Mouse (Mus musculus) CH12.LX (cell line): ENCODE measurements at regions not wholly inside any gene's neighbourhood (a gene's known extent, or its start where the extent isn't known, plus 50 kb on each side); places are given as distances from the start of the nearest gene placed in this dataset.

Source experiments
- DNase-seq: peaks from one replicate; pipeline ENCODE4 v3.0.0-alpha.2; 2013; ENCODE audit errors: extremely low read depth
- H3K27ac ChIP-seq: 2 replicates; pipeline ENCODE4 v1.5.1; 2012; ENCODE audit warnings: low read depth, mild to moderate bottlenecking, control low read depth, moderate library complexity; ENCODE audit not compliant: insufficient read depth
- H3K27me3 ChIP-seq: replicated peaks from 2 replicates; pipeline ENCODE3; 2012; ENCODE audit warnings: inconsistent platforms
- H3K36me3 ChIP-seq, 2 experiments: replicated peaks in 1 of 2; 2 replicates each; pipeline versions ENCODE3 to v1.6.1; 2012; ENCODE audit warnings: inconsistent platforms in 1 of 2, low read length in 1 of 2, mild to moderate bottlenecking in 1 of 2, mixed read lengths in 1 of 2, moderate library complexity in 1 of 2; ENCODE audit not compliant: control insufficient read depth in 1 of 2, insufficient read depth in 1 of 2
- H3K4me1 ChIP-seq, 2 experiments: 2 replicates each; pipeline ENCODE4 v1.6.1; 2012; ENCODE audit warnings: inconsistent platforms in 1 of 2, moderate library complexity in 1 of 2; ENCODE audit not compliant: insufficient read depth in 2 of 2, control insufficient read depth in 1 of 2
- H3K4me2 ChIP-seq: 2 replicates; pipeline ENCODE4 v1.6.1; 2012; ENCODE audit warnings: low read depth, mild to moderate bottlenecking, control low read depth; ENCODE audit not compliant: poor library complexity, insufficient read depth, severe bottlenecking
- H3K4me3 ChIP-seq, 3 experiments: fragments of 150-350 bp in 1 of 3; sonication (generic) in 1 of 3; replicated peaks in 1 of 3; 2 replicates each; pipeline versions ENCODE3 to v1.5.1; 2011 to 2012; ENCODE audit warnings: low read depth in 2 of 3, low read length in 2 of 3, mild to moderate bottlenecking in 2 of 3, moderate library complexity in 2 of 3, control low read depth in 1 of 3, improper control_type of control experiment in 1 of 3, inconsistent platforms in 1 of 3, mixed read lengths in 1 of 3; ENCODE audit not compliant: poor library complexity in 1 of 3
- H3K79me2 ChIP-seq: replicated peaks from 2 replicates; pipeline ENCODE4 v1.6.1; 2012; ENCODE audit warnings: mild to moderate bottlenecking, moderate library complexity; ENCODE audit not compliant: control insufficient read depth, poor library complexity, insufficient read depth, severe bottlenecking; ENCODE audit errors: extremely low read depth
- H3K9ac ChIP-seq: 2 replicates; pipeline ENCODE4 v1.6.1; 2012; ENCODE audit warnings: low read depth, mild to moderate bottlenecking, control low read depth, moderate library complexity; ENCODE audit not compliant: insufficient read depth
- H3K9me3 ChIP-seq: replicated peaks from 2 replicates; pipeline ENCODE3; 2012; ENCODE audit warnings: low read length, inconsistent platforms, mixed read lengths
- CHD2 ChIP-seq: IDR thresholded peaks from 2 replicates; pipeline ENCODE4 v1.6.1; 2011; ENCODE audit warnings: low read length, improper control_type of control experiment
- CTCF ChIP-seq, 2 experiments: IDR thresholded peaks in 1 of 2; conservative IDR thresholded peaks in 1 of 2; 2 replicates each; pipeline ENCODE4 v1.5.1; 2011 to 2012; ENCODE audit warnings: low read depth in 2 of 2, low read length in 2 of 2, improper control_type of control experiment in 1 of 2, inconsistent platforms in 1 of 2, mild to moderate bottlenecking in 1 of 2, moderate library complexity in 1 of 2
- E2F4 ChIP-seq: IDR thresholded peaks from 2 replicates; pipeline ENCODE4 v1.6.1; 2011; ENCODE audit warnings: low read depth, low read length, improper control_type of control experiment; ENCODE audit not compliant: insufficient replicate concordance
- ELF1 ChIP-seq: IDR thresholded peaks from 2 replicates; pipeline ENCODE4 v1.6.1; 2014; ENCODE audit warnings: low read depth, mild to moderate bottlenecking, inconsistent platforms, low read length, improper control_type of control experiment
- GABPA ChIP-seq: IDR thresholded peaks from 2 replicates; pipeline ENCODE4 v1.6.1; 2012; ENCODE audit warnings: low read depth, low read length, improper control_type of control experiment, inconsistent platforms; ENCODE audit not compliant: insufficient replicate concordance
- HCFC1 ChIP-seq: IDR thresholded peaks from 2 replicates; pipeline ENCODE4 v1.6.1; 2012; ENCODE audit warnings: low read depth, mild to moderate bottlenecking, inconsistent platforms, low read length, improper control_type of control experiment
- IRF4 ChIP-seq: IDR thresholded peaks from 2 replicates; pipeline ENCODE4 v1.6.1; 2014; ENCODE audit warnings: low read depth, mild to moderate bottlenecking, inconsistent platforms, low read length, improper control_type of control experiment
- JUN ChIP-seq: IDR thresholded peaks from 2 replicates; pipeline ENCODE4 v1.6.1; 2011; ENCODE audit warnings: low read depth, mild to moderate bottlenecking, low read length, improper control_type of control experiment, moderate library complexity; ENCODE audit not compliant: insufficient read depth
- KAT2A ChIP-seq: IDR thresholded peaks from 2 replicates; pipeline ENCODE4 v1.6.1; 2012; ENCODE audit warnings: low read length, improper control_type of control experiment, inconsistent platforms; ENCODE audit not compliant: insufficient replicate concordance
- MAFK ChIP-seq: IDR thresholded peaks from 2 replicates; pipeline ENCODE4 v1.6.1; 2011; ENCODE audit warnings: low read length, improper control_type of control experiment; ENCODE audit not compliant: insufficient replicate concordance
- MAX ChIP-seq: IDR thresholded peaks from 2 replicates; pipeline ENCODE4 v1.6.1; 2011; ENCODE audit warnings: low read length, improper control_type of control experiment
- MEF2A ChIP-seq: IDR thresholded peaks from 2 replicates; pipeline ENCODE4 v1.6.1; 2014; ENCODE audit warnings: low read depth, mild to moderate bottlenecking, inconsistent platforms, low read length, improper control_type of control experiment, borderline replicate concordance
- MXI1 ChIP-seq: IDR thresholded peaks from 2 replicates; pipeline ENCODE4 v1.6.1; 2011; ENCODE audit warnings: mild to moderate bottlenecking, low read depth, low read length, improper control_type of control experiment
- MYC ChIP-seq: IDR thresholded peaks from 2 replicates; pipeline ENCODE4 v1.6.1; 2011; ENCODE audit warnings: low read depth, mild to moderate bottlenecking, improper control_type of control experiment, low read length
- NELFE ChIP-seq: IDR thresholded peaks from 2 replicates; pipeline ENCODE4 v1.6.1; 2011; ENCODE audit warnings: low read depth, low read length, improper control_type of control experiment
- PAX5 ChIP-seq: IDR thresholded peaks from 2 replicates; pipeline ENCODE4 v1.6.1; 2012; ENCODE audit warnings: low read length, inconsistent platforms, mixed read lengths
- POLR2AphosphoS2 ChIP-seq: IDR thresholded peaks from 2 replicates; pipeline ENCODE4 v1.6.1; 2011; ENCODE audit warnings: low read depth, low read length, improper control_type of control experiment
- RAD21 ChIP-seq: IDR thresholded peaks from 2 replicates; pipeline ENCODE4 v1.6.1; 2011; ENCODE audit warnings: low read depth, mild to moderate bottlenecking, low read length, improper control_type of control experiment, moderate library complexity
- RCOR1 ChIP-seq: conservative IDR thresholded peaks from 2 replicates; pipeline ENCODE4 v1.6.1; 2012; ENCODE audit warnings: low read depth, mild to moderate bottlenecking, inconsistent platforms, low read length, improper control_type of control experiment
- TCF12 ChIP-seq: IDR thresholded peaks from 2 replicates; pipeline ENCODE4 v1.6.1; 2014; ENCODE audit warnings: low read depth, mild to moderate bottlenecking, inconsistent platforms, low read length, improper control_type of control experiment
- UBTF ChIP-seq: IDR thresholded peaks from 2 replicates; pipeline ENCODE4 v1.6.1; 2012; ENCODE audit warnings: low read depth, mild to moderate bottlenecking, inconsistent platforms, low read length, improper control_type of control experiment, moderate library complexity
- USF2 ChIP-seq: conservative IDR thresholded peaks from 2 replicates; pipeline ENCODE4 v1.6.1; 2011; ENCODE audit warnings: low read depth, low read length, improper control_type of control experiment
- ZKSCAN1 ChIP-seq: IDR thresholded peaks from 2 replicates; pipeline ENCODE4 v1.6.1; 2012; ENCODE audit warnings: low read depth, inconsistent platforms, low read length, improper control_type of control experiment, borderline replicate concordance
- ZNF384 ChIP-seq: IDR thresholded peaks from 2 replicates; pipeline ENCODE4 v1.6.1; 2012; ENCODE audit warnings: low read depth, low read length, improper control_type of control experiment, inconsistent platforms
- dilution Hi-C: fragments of 300-500 bp; cut with MboI; formaldehyde crosslinking; loops from 2 replicates; pipeline ENCODE4 v1.14.3; 2020; ENCODE audit warnings: low sequenced_read_pairs; ENCODE audit not compliant: extremely low pct_unique_long_range_greater_than_20kb, extremely low pct_ligation_motif_present
- in situ Hi-C: fragments of 300-500 bp; cut with MboI; formaldehyde crosslinking; loops from 3 replicates; pipeline ENCODE4 v1.14.3; 2019; ENCODE audit warnings: low sequenced_read_pairs, low pct_ligation_motif_present, low pct_unique_long_range_greater_than_20kb, mixed read lengths

DNA sequence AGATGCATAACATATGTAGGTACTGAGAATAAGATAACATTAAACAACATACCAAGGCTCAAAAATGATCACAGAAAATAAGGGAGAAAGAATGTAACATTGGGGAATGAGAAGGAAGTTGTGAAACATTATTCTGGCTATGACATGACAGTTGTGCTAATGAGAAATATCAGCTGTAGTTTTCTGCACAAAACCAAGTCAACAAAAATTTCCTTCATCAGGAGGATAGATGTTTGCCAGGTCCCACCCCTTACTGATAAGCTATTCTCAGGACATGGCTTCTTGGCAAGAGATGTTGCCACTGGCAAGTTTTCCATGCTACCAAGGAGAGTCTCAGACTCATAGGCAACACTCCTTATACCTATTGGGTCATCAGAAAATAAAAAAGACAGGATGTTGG lies 701.3 kb downstream of the Pdha2 start:
- Histone ChIP-seq H3K36me3 (no peaks in the 10 kb centered on the region), H3K4me3 (no peak overlapping the region), H3K4me1 (no peaks in the 10 kb centered on the region), H3K27ac (no peak overlapping the region), H3K79me2 (no peaks in the 10 kb centered on the region), H3K9me3 (no peaks in the 10 kb centered on the region), H3K27me3 (no peaks in the 10 kb centered on the region), H3K4me2 (peak overlapping the region; percentile 64; the same call in 1 of the 2 replicates), H3K9ac (no peak overlapping the region)
- TF ChIP-seq MAFK: no peak
- no peak for TF ChIP-seq USF2
- no peak for TF ChIP-seq ELF1
- TF ChIP-seq TCF12: no peak
- TF ChIP-seq HCFC1: no peak
- no peak for TF ChIP-seq E2F4
- TF ChIP-seq MYC: no peak
- TF ChIP-seq JUN: no peak
- dilution Hi-C loops: no loop called here
- no peak for DNase-seq
- in situ Hi-C loops: no loop called here

DNA sequence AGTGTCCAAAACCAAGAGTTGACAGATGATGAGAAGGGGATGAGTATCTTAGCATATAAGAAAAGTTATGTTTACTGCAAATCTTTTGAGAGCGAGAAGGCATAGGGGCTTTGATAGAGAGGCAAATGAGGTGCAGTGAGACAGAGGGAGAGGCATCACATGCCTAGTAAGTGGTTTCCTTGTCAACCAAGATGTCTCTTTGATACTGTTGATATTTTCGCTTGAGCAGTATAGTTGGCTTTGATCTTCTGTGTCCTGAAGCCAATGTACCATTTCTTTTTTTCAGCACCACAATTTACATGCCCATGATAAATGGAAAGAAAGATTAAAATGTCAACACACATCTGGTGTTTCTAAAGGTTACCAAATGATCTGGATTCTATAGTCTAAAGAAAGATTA lies 702.1 kb downstream of the Pdha2 start:
- dilution Hi-C loops: no loop called here
- no peaks in the 10 kb centered on the region for H3K4me1 ChIP-seq
- H3K9ac ChIP-seq: no peak overlapping the region
- no peaks in the 10 kb centered on the region for H3K79me2 ChIP-seq
- no peak for DNase-seq
- TF ChIP-seq KAT2A (no peak), NELFE (no peak), E2F4 (no peak), CTCF (conservative IDR thresholded peaks at IDR 0.05 in 1 of 2, IDR thresholded peaks at IDR 0.05 in 1 of 2; ENCODE audit: low read depth in 2 of 2, low read length in 2 of 2) (no peak), GABPA (no peak), CHD2 (no peak)
- H3K4me3 ChIP-seq: no peak overlapping the region
- no peak overlapping the region for H3K4me2 ChIP-seq
- H3K27ac ChIP-seq: no peak overlapping the region
- H3K27me3 ChIP-seq: no peaks in the 10 kb centered on the region
- H3K9me3 ChIP-seq: no peaks in the 10 kb centered on the region
- H3K36me3 ChIP-seq: no peaks in the 10 kb centered on the region
- in situ Hi-C loops: no loop called here

DNA sequence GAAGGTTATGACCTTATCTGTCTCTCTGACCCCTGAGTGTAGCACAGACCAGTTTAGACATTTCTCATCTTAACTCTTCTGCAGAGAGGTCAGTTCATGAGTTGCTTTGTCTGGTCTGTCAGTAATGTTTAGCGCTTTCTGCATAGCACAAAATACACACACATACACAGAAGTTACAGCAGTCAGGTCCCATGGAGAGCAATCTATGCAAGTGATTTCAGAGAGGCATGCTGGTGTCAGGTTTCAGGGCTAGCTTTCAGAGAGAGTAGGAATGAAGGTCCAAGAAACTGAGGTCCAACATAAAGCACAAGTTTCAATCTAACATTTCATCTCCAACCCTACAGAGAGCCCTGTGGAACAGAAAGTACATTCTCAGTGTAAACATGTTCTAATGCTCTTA lies 718.0 kb downstream of the Pdha2 start:
- Histone ChIP-seq H3K9ac (no peak overlapping the region), H3K4me2 (no peak overlapping the region), H3K4me3 (no peak overlapping the region), H3K4me1 (no peaks in the 10 kb centered on the region), H3K79me2 (no peaks in the 10 kb centered on the region), H3K36me3 (no peaks in the 10 kb centered on the region), H3K27ac (no peak overlapping the region), H3K27me3 (no peaks in the 10 kb centered on the region)
- DNase-seq: no peak
- dilution Hi-C loops: no loop called here
- in situ Hi-C loops: no loop called here
- TF ChIP-seq MXI1 (no peak), ZKSCAN1 (no peak), GABPA (no peak), UBTF (no peak), RCOR1 (no peak), POLR2AphosphoS2 (no peak), JUN (no peak), TCF12 (no peak), E2F4 (no peak), ELF1 (no peak), MAX (no peak), MEF2A (no peak), PAX5 (no peak), IRF4 (no peak), ZNF384 (no peak), RAD21 (no peak), MAFK (no peak)
- TF ChIP-seq, all 38 proteins: peak for 0
- no peaks in the 10 kb centered on the region for H3K9me3 ChIP-seq
